Mouse (Mus musculus): Measurements from ENCODE around the gene Cyb5r2.

- TF ChIP-seq CTCF (IDR thresholded peaks at IDR 0.05; ENCODE audit: low read depth) = no peak
- no peak for TF ChIP-seq EP300 (IDR thresholded peaks at IDR 0.05; ENCODE audit: low read depth)
Measured at GRCm38 (mm10) chr7:107778216-107778615, 20.4 kb upstream of the Cyb5r2 start.

Data from liver, embryonic 14.5 days (tissue).